Mouse (Mus musculus) liver, adult 2 months (tissue): Measurements from ENCODE around the gene Neto2.

Experiments
- CTCF ChIP-seq: fragments of 200-500 bp; IDR thresholded peaks from 2 replicates; pipeline ENCODE4 v1.5.1; 2011; ENCODE audit warnings: low read depth, low read length, control low read depth
- POLR2A ChIP-seq: fragments of 200-500 bp; IDR thresholded peaks from 2 replicates; pipeline ENCODE4 v1.6.1; 2011; ENCODE audit warnings: low read length, control low read depth; ENCODE audit not compliant: insufficient read depth; ENCODE audit errors: extremely low read depth

DNA sequence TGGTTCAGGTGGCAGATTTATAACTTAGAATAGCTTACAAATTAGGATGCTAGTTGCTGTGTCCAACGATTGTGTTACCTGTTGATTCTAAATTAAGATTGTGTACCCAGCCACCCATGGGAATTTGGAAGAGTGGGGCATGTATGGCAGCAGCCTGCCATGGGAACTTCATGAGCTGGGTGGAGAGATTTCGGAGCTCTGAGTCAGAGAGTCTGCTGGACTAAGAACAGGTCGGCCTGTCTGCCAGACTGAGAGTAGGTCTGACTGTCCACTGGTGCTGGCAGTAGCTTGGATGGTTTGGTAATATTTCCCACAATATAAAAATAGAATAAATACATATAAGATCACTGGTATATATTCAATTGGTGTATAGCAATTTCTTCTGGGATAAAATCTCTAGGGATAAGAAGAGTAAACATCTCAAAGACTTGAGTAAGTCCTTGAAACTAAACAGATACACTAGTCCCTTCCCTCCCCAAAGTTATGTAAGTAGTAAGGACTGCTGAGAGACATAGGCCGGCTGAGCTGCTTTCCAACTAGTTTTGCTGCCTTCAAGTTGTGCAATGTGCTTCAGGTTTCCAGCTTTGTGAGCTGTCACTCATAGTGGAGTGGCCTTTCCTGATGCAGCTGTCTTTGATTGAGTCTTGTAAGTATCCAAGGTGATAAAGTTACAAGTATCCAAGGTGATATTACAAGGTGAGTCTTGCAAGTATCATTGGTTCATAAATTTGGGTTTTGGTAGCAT, 55.6 kb downstream of the Neto2 start:
- TF ChIP-seq POLR2A = no peak
- no peak for TF ChIP-seq CTCF
